Mouse (Mus musculus): Measurements from ENCODE around the gene Olfr524. TPM values are rescaled to one million over a fixed set of nuclear protein-coding genes. Genes with fewer than 3 reads are reported as not detected.

The Olfr524 gene
- polyA plus RNA-seq (2012; rRNA removed): not detected in 2 replicates

DNA sequence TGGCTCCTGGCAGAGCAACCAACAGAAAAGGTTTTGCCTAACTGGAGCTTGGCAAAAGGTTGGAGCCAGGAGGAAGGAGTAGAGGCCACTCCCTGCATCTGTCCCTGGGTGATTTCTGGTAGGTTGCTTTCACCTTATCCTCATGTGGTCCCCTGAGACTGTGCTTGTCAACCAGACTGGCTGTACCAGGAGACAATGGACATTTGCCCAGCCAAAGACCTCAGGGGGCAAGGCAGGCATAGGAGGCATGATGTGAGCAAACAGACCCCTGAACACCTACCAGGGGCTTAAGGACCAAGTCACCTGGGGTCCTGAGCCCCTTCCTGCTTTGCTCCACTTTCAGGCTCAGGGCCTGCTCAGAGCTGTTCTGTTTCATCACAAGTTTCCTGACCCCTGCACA, at the start of gene Olfr524:
Gene Olfr524 (minus strand): TSS at position 101 of the 400 bp plus-strand sequence.

DNA sequence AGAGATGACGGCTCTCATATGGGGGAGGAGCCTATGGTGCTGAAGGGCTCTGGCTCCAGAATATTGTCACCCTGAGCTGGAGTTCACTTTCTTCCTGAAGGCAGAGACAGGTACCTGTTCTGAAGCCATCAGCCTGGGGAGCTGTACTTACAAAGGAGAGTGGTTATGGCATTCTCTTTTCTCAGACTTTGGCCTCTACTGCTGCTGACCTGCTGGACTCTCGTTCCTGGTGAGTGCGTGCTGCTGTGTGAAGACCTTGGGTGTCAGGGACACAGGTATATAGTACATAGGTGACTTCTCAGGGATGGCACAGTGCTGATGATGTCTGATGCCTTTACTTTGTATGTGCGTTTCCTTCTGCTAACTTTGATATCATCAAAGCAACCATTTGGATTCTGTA, 41.5 kb upstream of the Olfr524 start, which contains the start of gene 5830411N06Rik:
Gene 5830411N06Rik (plus strand): TSS at position 69 of the 400 bp plus-strand sequence.

DNA sequence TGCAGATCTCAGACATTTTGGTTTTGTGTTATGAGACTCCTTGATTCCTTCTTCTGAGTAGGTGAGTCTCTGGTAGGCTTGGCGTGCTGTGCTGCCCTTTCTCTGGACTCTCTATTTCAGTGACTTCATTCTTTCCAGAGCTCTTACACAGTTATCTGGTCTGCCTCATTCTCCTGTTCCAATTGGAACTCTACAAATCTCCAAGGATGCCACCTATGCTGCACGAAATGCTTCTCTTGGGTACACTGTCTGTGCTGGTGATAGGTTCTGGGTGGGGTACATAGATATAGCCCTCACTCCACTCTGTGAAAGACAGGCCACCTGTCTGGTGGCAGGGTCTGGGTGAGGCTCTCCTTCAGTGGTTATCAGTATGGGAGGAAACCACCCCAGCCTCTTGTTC, 12.2 kb upstream of the Olfr524 start, which contains the start of gene Cd163l1:
Gene Cd163l1 (plus strand): TSS at position 301 of the 400 bp plus-strand sequence.

DNA sequence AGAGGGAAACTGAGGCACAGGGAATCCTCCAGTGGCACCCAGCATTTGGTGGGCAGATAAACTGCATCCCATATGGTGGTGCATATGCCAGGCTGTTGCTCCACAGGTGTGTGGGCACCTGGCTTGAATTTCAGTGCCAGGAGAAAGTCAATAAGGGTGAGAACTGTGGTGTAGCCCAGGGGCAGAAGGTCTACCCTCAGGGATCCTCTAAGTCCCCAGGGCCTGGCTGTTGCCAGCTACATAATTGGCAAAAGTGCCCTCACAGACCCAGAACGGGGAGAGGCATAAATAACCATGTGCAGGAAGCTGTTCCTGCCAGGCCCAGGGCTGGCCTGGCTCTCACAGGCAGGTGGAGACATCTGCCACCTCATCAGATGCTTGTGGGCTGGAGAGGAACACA, 32.8 kb downstream of the Olfr524 start, which contains the start of gene Olfr523:
Gene Olfr523 (plus strand): TSS at position 282 of the 400 bp plus-strand sequence.

DNA sequence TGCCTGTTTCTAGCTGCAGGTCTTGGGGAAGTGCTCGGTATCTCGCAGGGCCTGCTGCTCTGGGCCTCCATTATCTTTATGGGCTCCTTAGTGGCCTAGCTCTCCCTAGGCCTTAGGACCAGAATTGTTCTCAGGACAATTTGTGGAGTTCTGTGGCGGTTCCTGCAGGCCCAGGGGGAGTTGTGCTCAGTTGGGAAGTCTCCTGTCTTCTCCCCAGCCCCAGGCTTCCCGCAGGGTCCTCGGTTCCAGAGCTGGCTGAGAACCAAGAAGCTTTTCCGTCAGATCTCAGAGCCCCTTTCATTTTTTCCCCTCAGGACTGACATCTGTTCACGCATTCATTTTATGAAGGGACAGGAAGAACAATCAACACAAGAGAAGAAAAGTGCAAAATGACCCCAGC, 41.1 kb downstream of the Olfr524 start, which contains the start of gene Olfr522:
Gene Olfr522 (minus strand): TSS at position 101 of the 400 bp plus-strand sequence.

DNA sequence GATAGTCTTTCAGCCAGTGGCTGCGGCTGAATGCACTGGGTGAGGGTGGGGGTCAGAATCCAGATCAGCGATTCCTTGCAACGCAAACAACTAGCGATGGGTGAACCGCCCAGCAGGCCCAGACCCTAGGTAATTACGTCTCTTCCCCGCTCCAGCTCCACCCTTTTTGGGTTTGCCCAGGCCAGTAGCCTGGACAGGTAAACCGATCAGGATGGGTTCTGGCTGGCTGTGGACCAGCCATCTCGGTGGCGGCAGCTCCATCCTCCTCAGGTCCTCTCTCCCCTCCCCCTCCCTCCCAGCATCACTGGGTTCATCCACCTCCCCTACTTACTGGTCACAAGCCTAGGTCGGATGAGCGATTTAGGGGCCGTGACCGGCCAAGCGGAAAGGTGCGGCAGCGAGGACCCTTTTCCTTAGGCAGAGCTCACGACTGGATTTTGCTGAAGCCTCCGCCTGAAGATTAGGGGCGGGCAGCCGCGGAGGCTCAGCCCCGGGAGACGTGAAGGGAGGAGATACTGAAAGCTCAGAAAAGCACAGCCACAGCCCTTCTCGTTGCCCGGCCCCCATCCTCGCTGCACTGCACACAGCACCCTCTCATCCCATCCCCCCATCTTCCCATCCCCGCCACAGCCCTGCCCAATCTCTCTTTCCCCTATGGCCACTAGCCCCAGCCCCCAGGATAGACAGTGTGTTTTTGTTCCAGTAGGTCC, 51.4 kb downstream of the Olfr524 start, which contains the start of gene Sprn:
Gene Sprn (minus strand): TSS at position 660 of the 710 bp plus-strand sequence.

Other genes starting within 250 kb of the Olfr524 start
- 0.93 and 0.99 TPM in 2 replicates for gene 6430531B16Rik, start 227.2 kb downstream of the Olfr524 start, polyA plus RNA-seq (2012; rRNA removed)
- gene Adam8, start 213.4 kb downstream of the Olfr524 start, polyA plus RNA-seq (2012; rRNA removed): 8.9 and 10.1 TPM in 2 replicates
- gene Zfp511, start 169.6 kb downstream of the Olfr524 start, polyA plus RNA-seq (2012; rRNA removed): 82.2 and 96.6 TPM in 2 replicates
- 63.0 and 67.3 TPM in 2 replicates for gene Tubgcp2, start 169.3 kb downstream of the Olfr524 start, polyA plus RNA-seq (2012; rRNA removed)
- 0.57 and 0.93 TPM in 2 replicates for gene Msx3, start 156.9 kb downstream of the Olfr524 start, polyA plus RNA-seq (2012; rRNA removed)
- 359 and 381 TPM in 2 replicates for gene Caly, start 123.4 kb downstream of the Olfr524 start, polyA plus RNA-seq (2012; rRNA removed)
- gene Prap1, start 112.6 kb downstream of the Olfr524 start, polyA plus RNA-seq (2012; rRNA removed): 0.47 TPM in 1 of 2 replicates, not detected in the other
- 27.2 and 32.8 TPM in 2 replicates for gene Fuom, start 103.5 kb downstream of the Olfr524 start, polyA plus RNA-seq (2012; rRNA removed)
- gene Paox, start 90.2 kb downstream of the Olfr524 start, polyA plus RNA-seq (2012; rRNA removed): 5.1 and 5.3 TPM in 2 replicates
- 84.5 and 97.6 TPM in 2 replicates for gene Echs1, start 89.5 kb downstream of the Olfr524 start, polyA plus RNA-seq (2012; rRNA removed)
- gene Mtg1, start 68.4 kb downstream of the Olfr524 start, polyA plus RNA-seq (2012; rRNA removed): 36.5 and 42.2 TPM in 2 replicates
- gene Sprn, start 51.1 kb downstream of the Olfr524 start, polyA plus RNA-seq (2012; rRNA removed): 29.5 and 33.1 TPM in 2 replicates
- not detected in 2 replicates for gene Olfr522, start 41.2 kb downstream of the Olfr524 start, polyA plus RNA-seq (2012; rRNA removed)
- not detected in 2 replicates for gene Olfr523, start 32.7 kb downstream of the Olfr524 start, polyA plus RNA-seq (2012; rRNA removed)
- 0.13 TPM in 1 of 2 replicates, not detected in the other for gene Cd163l1, start 12.3 kb upstream of the Olfr524 start, polyA plus RNA-seq (2012; rRNA removed)
- 0.08 TPM in 1 of 2 replicates, not detected in the other for gene 5830411N06Rik, start 41.3 kb upstream of the Olfr524 start, polyA plus RNA-seq (2012; rRNA removed)
- not detected in 2 replicates for gene Olfr525, start 114.9 kb upstream of the Olfr524 start, polyA plus RNA-seq (2012; rRNA removed)
- gene Olfr527, start 128.1 kb upstream of the Olfr524 start, polyA plus RNA-seq (2012; rRNA removed): not detected in 2 replicates
- not detected in 2 replicates for gene Olfr60, start 155.7 kb upstream of the Olfr524 start, polyA plus RNA-seq (2012; rRNA removed)
- gene Olfr530, start 170.4 kb upstream of the Olfr524 start, polyA plus RNA-seq (2012; rRNA removed): not detected in 2 replicates
- gene Olfr531, start 197.0 kb upstream of the Olfr524 start, polyA plus RNA-seq (2012; rRNA removed): not detected in 2 replicates
- gene Olfr532, start 215.7 kb upstream of the Olfr524 start, polyA plus RNA-seq (2012; rRNA removed): not detected in 2 replicates